Mouse (Mus musculus): ENCODE data around the gene Tanc2. TPM values are rescaled to one million over a fixed set of nuclear protein-coding genes. Genes with fewer than 3 reads are reported as not detected.

Gene Tanc2
- total and polyA plus RNA-seq, 2 experiments from 2014 or later: 37.3 to 136 TPM

DNA sequence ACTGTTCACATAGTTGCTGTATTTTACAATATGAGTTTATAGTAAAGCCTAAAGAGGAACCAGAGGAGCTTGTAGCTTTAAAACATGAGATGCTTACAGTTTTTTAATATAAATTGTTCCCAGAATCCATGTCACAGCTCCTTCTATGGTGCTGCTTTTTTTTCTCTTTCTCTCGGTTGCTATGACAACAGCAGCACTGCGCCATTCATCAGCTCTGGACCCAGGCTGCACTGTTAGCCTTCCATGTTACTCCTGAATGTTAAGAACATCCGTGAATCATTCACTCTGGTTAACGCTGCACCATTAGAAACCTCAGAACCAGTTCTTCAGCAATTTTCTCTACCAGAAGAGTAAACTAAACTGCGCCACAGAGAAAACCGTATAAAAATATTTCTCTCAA lies 141.8 kb downstream of the Tanc2 start:
- TF ChIP-seq CTCF (IDR thresholded peaks at IDR 0.05): no peak
- ATAC-seq (ENCODE audit: low FRiP score) (peak; percentile 78; the same call in 1 of the 2 replicates), DNase-seq (ENCODE audit: low spot score) (peak; percentile 90)
- Histone ChIP-seq H3K27ac (ENCODE audit: low read depth, low read length) (peak overlapping the region; percentile 74), H3K27me3 (ENCODE audit: insufficient read depth, low read length) (no peaks in the 10 kb centered on the region), H3K4me3 (ENCODE audit: low read depth, low read length) (peak overlapping the region; percentile 34), H3K9me3 (ENCODE audit: low read length) (no peaks in the 10 kb centered on the region), H3K4me2 (ENCODE audit: low read depth, low read length, poor library complexity, severe bottlenecking) (peak overlapping the region; percentile 59), H3K36me3 (ENCODE audit: insufficient read depth, low read length) (no peaks in the 10 kb centered on the region), H3K9ac (replicated peaks; ENCODE audit: low read length, poor library complexity, severe bottlenecking) (peak overlapping the region; percentile 36; the same call in 1 of the 2 replicates), H3K4me1 (ENCODE audit: insufficient read depth, low read length) (peaks cover 6% of the 10 kb centered on the region)
- 24% methylated on average over 6 of the region's 6 CpGs for WGBS

DNA sequence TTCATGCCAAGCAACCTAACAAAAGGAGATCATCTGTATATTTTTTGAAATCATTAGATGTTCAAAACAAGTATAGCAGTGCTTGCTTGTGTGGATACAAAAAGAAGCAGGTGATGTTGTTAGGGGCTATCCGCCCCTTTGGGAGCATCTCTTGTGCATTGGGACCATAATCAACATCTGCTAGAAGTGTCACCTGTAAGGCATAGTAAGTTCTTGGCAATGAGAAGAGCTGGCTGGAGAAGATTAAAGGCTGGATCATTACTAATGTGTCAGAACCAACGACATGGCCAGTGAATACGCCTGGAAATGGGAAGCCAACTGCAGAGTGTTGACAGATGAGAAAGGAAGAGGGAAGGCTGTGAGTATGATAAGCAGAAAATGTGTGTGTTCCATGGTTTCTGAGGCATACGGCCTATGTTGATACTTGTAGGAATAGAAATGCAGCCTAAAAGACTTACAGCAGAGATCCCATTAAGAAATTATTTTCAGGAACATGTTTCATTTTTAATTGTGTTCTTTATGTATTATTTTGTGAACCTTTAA lies 142.3 kb downstream of the Tanc2 start:
- H3K9ac ChIP-seq (replicated peaks; ENCODE audit: low read length, poor library complexity, severe bottlenecking): peak overlapping the region; percentile 36
- DNase-seq (ENCODE audit: low spot score) (peak; percentile 26), ATAC-seq (ENCODE audit: low FRiP score) (no peak)
- peak overlapping the region; percentile 59 for H3K4me2 ChIP-seq (ENCODE audit: low read depth, low read length, poor library complexity, severe bottlenecking)
- WGBS: 38% methylated on average over 4 of the region's 4 CpGs
- no peak for TF ChIP-seq CTCF (IDR thresholded peaks at IDR 0.05)
- H3K27ac ChIP-seq (ENCODE audit: low read depth, low read length): peak overlapping the region; percentile 74
- H3K4me3 ChIP-seq (ENCODE audit: low read depth, low read length): peak overlapping the region; percentile 34
- H3K4me1 ChIP-seq (ENCODE audit: insufficient read depth, low read length): peaks cover 6% of the 10 kb centered on the region
- H3K27me3 ChIP-seq (ENCODE audit: insufficient read depth, low read length): no peaks in the 10 kb centered on the region
- H3K9me3 ChIP-seq (ENCODE audit: low read length): no peaks in the 10 kb centered on the region
- no peaks in the 10 kb centered on the region for H3K36me3 ChIP-seq (ENCODE audit: insufficient read depth, low read length)

DNA sequence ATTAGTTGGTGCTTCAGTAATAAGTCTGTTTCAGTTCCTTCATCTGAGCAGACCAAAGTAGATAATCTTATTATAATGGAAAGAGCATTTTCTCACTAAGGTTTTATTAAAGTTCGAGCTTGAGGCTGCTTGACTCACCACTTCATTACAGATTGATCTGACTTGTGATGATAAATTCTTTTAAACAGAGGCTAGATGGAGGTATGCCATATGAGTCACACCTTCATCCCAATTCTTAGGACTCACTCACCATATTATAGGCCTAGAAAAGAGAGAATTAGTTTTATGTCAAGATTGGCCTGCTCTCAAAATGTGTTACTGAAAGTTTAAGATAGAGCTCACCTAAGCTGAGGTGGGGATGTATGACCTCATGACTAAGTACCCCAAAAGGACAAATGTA lies 153.4 kb downstream of the Tanc2 start:
- WGBS: 48% methylated on average over 1 of the region's 1 CpGs

DNA sequence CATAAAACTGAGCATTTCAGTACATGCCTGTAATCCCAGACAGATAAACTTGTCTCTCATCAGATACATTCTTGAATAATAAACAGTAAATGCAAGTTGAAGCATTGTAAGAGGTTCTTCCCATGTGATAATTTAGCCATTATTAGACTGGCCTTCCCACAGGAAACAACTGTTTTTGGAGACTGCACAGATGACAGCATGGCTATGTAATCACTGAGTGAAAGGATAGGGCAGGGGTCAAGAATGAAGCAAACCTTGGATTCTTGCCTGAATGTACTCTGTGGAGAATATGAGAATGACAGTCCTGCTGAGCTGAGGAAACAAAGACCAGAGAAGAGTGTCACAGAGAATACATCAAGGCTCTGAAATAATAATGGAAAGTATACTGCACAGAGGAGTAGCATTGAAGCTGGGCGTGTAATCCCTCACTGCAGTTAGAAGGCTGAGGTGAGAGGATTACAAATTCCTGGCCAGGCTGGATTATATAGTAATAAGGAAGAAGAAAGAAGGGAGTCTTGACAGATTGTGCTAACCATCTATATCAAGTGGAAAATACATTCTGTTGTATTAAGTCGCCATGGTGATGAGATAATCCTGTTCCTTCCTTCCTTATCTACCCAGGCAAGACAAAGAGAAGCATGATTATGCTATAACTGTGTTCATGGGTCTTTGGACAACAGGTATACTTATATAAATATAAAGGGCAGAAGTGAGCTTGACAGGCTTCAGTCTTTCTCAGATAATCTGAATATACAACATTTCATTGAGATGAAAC lies 159.7 kb downstream of the Tanc2 start:
- H3K27ac ChIP-seq (ENCODE audit: low read depth, low read length): 0 out of 2 replicates have a peak overlapping the region, but pooled peaks have one; percentile 6
- 44% methylated on average over 2 of the region's 2 CpGs for WGBS
- DNase-seq (ENCODE audit: low spot score): peak; percentile 53

More for the DNA sequence above, 153.4 kb downstream of the Tanc2 start:
- no peak for TF ChIP-seq CTCF (IDR thresholded peaks at IDR 0.05)
- Histone ChIP-seq H3K27me3 (ENCODE audit: insufficient read depth, low read length) (no peaks in the 10 kb centered on the region), H3K9ac (replicated peaks; ENCODE audit: low read length, poor library complexity, severe bottlenecking) (no peak overlapping the region), H3K9me3 (ENCODE audit: low read length) (no peaks in the 10 kb centered on the region), H3K4me2 (ENCODE audit: low read depth, low read length, poor library complexity, severe bottlenecking) (no peak overlapping the region), H3K4me3 (ENCODE audit: low read depth, low read length) (no peak overlapping the region), H3K36me3 (ENCODE audit: insufficient read depth, low read length) (no peaks in the 10 kb centered on the region), H3K4me1 (ENCODE audit: insufficient read depth, low read length) (no peaks in the 10 kb centered on the region), H3K27ac (ENCODE audit: low read depth, low read length) (no peak overlapping the region)
- ATAC-seq (ENCODE audit: low FRiP score) (no peak), DNase-seq (ENCODE audit: low spot score) (no peak)

DNA sequence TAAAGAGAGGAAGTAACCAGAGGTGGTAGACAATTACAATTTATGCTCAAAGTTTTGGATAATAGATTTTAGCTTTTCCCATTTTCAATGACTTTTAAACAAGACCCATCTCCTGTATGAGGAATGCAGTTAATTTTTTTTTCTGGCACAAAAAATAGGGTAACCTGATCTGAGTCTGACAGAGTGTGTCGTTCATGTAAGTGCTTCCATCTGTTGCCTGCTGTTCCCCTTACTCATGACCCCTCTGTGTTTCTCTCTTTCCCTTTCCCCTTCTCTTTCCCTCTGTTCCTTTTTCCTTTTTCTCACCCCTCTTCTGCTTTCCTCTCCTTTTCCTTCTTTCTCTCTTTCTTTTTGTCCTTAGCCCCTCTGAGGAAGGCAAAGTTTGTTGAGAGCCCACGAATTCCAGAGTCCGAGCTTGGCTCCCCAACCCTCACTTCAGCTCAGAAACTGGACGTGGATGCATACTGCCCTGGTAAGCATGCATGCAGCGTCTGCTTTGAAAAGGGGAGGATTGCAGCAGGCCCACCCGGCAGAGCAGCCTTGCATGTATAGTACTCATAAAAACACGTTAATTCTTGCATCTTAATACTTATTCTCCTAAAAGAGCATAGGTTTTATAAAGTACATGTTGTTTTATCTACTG lies 168.9 kb downstream of the Tanc2 start:
- H3K27me3 ChIP-seq (ENCODE audit: insufficient read depth, low read length): no peaks in the 10 kb centered on the region
- H3K4me1 ChIP-seq (ENCODE audit: insufficient read depth, low read length): peaks cover 3% of the 10 kb centered on the region; the same call in 1 of the 2 replicates
- no peak for ATAC-seq (ENCODE audit: low FRiP score)
- no peaks in the 10 kb centered on the region for H3K36me3 ChIP-seq (ENCODE audit: insufficient read depth, low read length)
- no peak for DNase-seq (ENCODE audit: low spot score)
- no peak overlapping the region for H3K4me2 ChIP-seq (ENCODE audit: low read depth, low read length, poor library complexity, severe bottlenecking)
- no peak for TF ChIP-seq CTCF (IDR thresholded peaks at IDR 0.05)
- no peak overlapping the region for H3K9ac ChIP-seq (replicated peaks; ENCODE audit: low read length, poor library complexity, severe bottlenecking)
- peak overlapping the region; percentile 43 for H3K27ac ChIP-seq (ENCODE audit: low read depth, low read length)
- no peak overlapping the region for H3K4me3 ChIP-seq (ENCODE audit: low read depth, low read length)
- WGBS: 19% methylated on average over 7 of the region's 7 CpGs
- H3K9me3 ChIP-seq (ENCODE audit: low read length): no peaks in the 10 kb centered on the region

More for the DNA sequence above, 159.7 kb downstream of the Tanc2 start:
- Histone ChIP-seq H3K9me3 (ENCODE audit: low read length) (no peaks in the 10 kb centered on the region), H3K9ac (replicated peaks; ENCODE audit: low read length, poor library complexity, severe bottlenecking) (no peak overlapping the region), H3K27me3 (ENCODE audit: insufficient read depth, low read length) (no peaks in the 10 kb centered on the region), H3K4me3 (ENCODE audit: low read depth, low read length) (no peak overlapping the region), H3K4me1 (ENCODE audit: insufficient read depth, low read length) (no peaks in the 10 kb centered on the region), H3K36me3 (ENCODE audit: insufficient read depth, low read length) (no peaks in the 10 kb centered on the region), H3K4me2 (ENCODE audit: low read depth, low read length, poor library complexity, severe bottlenecking) (no peak overlapping the region)
- ATAC-seq (ENCODE audit: low FRiP score): no peak
- TF ChIP-seq CTCF (IDR thresholded peaks at IDR 0.05): no peak
